Mouse (Mus musculus): Measurements from ENCODE around the gene Dvl1.

DNA sequence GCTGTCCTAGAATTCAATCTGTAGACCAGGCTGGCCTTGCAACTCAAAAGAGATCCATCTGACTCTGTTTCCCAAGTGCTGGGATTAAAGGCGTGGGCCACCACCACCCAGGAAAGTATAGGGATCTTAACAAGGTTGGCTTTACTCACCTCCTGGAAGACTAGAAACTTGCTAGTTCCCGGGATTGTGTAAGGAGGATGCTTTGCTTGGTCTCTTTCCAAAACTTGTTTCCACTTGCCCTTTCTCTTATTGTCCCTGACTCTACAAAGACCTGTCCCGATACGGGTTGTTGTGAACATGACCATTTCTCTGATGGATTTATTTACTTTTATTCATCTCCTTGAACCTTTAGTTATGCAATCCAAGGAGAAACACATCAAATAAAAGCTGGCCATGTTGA is 17.3 kb upstream of the Dvl1 start:
- no peak for TF ChIP-seq GATA1 (IDR thresholded peaks at IDR 0.05; ENCODE audit: borderline replicate concordance, low read length)
- TF ChIP-seq FLI1 (IDR thresholded peaks at IDR 0.05; ENCODE audit: low read length): no peak

Data from megakaryocyte, embryonic 14.5 days (primary cell).